Mouse (Mus musculus): ENCODE results near the gene Atp2b2. TPM values are rescaled to one million over a fixed set of nuclear protein-coding genes. Genes with fewer than 3 reads are reported as not detected.

Gene Atp2b2
- polyA plus RNA-seq, 1 experiment from 2014 or later = 0.15 TPM

GRCm38 (mm10) chr6:113822417-113822816 is 220.0 kb downstream of the Atp2b2 start:
- H3K9me3 ChIP-seq (ENCODE audit: control insufficient read depth, low read length) = no peaks in the 10 kb centered on the region
- H3K4me1 ChIP-seq (replicated peaks; ENCODE audit: control insufficient read depth, insufficient read depth, low read length) = no peaks in the 10 kb centered on the region
- ATAC-seq (ENCODE audit: low read depth) = no peak
- H3K4me3 ChIP-seq (ENCODE audit: low read length) = no peak overlapping the region
- H3K27me3 ChIP-seq (ENCODE audit: control insufficient read depth, insufficient read depth, low read depth, low read length) = no peaks in the 10 kb centered on the region
- H3K4me2 ChIP-seq (ENCODE audit: low read depth, low read length) = no peak overlapping the region
- no peak overlapping the region for H3K27ac ChIP-seq (ENCODE audit: low read length)
- 28% methylated on average over 7 of the region's 7 CpGs for WGBS
- H3K9ac ChIP-seq (ENCODE audit: low read length) = no peak overlapping the region
- H3K36me3 ChIP-seq (ENCODE audit: control insufficient read depth, insufficient read depth, low read length) = no peaks in the 10 kb centered on the region

GRCm38 (mm10) chr6:113816690-113817089 is 225.7 kb downstream of the Atp2b2 start:
- no peak for ATAC-seq (ENCODE audit: low read depth)
- no peak overlapping the region for H3K27ac ChIP-seq (ENCODE audit: low read length)
- no peaks in the 10 kb centered on the region for H3K27me3 ChIP-seq (ENCODE audit: control insufficient read depth, insufficient read depth, low read depth, low read length)
- H3K9me3 ChIP-seq (ENCODE audit: control insufficient read depth, low read length) = no peaks in the 10 kb centered on the region
- H3K36me3 ChIP-seq (ENCODE audit: control insufficient read depth, insufficient read depth, low read length) = no peaks in the 10 kb centered on the region
- H3K4me2 ChIP-seq (ENCODE audit: low read depth, low read length) = no peak overlapping the region
- no peak overlapping the region for H3K9ac ChIP-seq (ENCODE audit: low read length)
- H3K4me1 ChIP-seq (replicated peaks; ENCODE audit: control insufficient read depth, insufficient read depth, low read length) = no peaks in the 10 kb centered on the region
- H3K4me3 ChIP-seq (ENCODE audit: low read length) = no peak overlapping the region
- 79% methylated on average over 3 of the region's 3 CpGs for WGBS

GRCm38 (mm10) chr6:113811462-113811861 is 231.0 kb downstream of the Atp2b2 start:
- ATAC-seq (ENCODE audit: low read depth) = no peak
- no peak overlapping the region for H3K4me3 ChIP-seq (ENCODE audit: low read length)
- H3K36me3 ChIP-seq (ENCODE audit: control insufficient read depth, insufficient read depth, low read length) = no peaks in the 10 kb centered on the region
- H3K27ac ChIP-seq (ENCODE audit: low read length) = no peak overlapping the region
- no peaks in the 10 kb centered on the region for H3K9me3 ChIP-seq (ENCODE audit: control insufficient read depth, low read length)
- WGBS = 45% methylated on average over 1 of the region's 1 CpGs
- H3K4me2 ChIP-seq (ENCODE audit: low read depth, low read length) = no peak overlapping the region
- no peaks in the 10 kb centered on the region for H3K4me1 ChIP-seq (replicated peaks; ENCODE audit: control insufficient read depth, insufficient read depth, low read length)
- H3K9ac ChIP-seq (ENCODE audit: low read length) = no peak overlapping the region
- no peaks in the 10 kb centered on the region for H3K27me3 ChIP-seq (ENCODE audit: control insufficient read depth, insufficient read depth, low read depth, low read length)

GRCm38 (mm10) chr6:113810667-113811066 is 231.7 kb downstream of the Atp2b2 start:
- Histone ChIP-seq H3K4me1 (replicated peaks; ENCODE audit: control insufficient read depth, insufficient read depth, low read length) (no peaks in the 10 kb centered on the region), H3K9ac (ENCODE audit: low read length) (no peak overlapping the region), H3K9me3 (ENCODE audit: control insufficient read depth, low read length) (no peaks in the 10 kb centered on the region), H3K27me3 (ENCODE audit: control insufficient read depth, insufficient read depth, low read depth, low read length) (no peaks in the 10 kb centered on the region), H3K4me3 (ENCODE audit: low read length) (no peak overlapping the region), H3K27ac (ENCODE audit: low read length) (no peak overlapping the region), H3K4me2 (ENCODE audit: low read depth, low read length) (no peak overlapping the region), H3K36me3 (ENCODE audit: control insufficient read depth, insufficient read depth, low read length) (no peaks in the 10 kb centered on the region)
- ATAC-seq (ENCODE audit: low read depth) = no peak
- WGBS = 66% methylated on average over 4 of the region's 4 CpGs

- Histone ChIP-seq H3K4me1 (replicated peaks; ENCODE audit: control insufficient read depth, insufficient read depth, low read length) (no peaks in the 10 kb centered on the region), H3K9me3 (ENCODE audit: control insufficient read depth, low read length) (no peaks in the 10 kb centered on the region), H3K4me2 (ENCODE audit: low read depth, low read length) (no peak overlapping the region), H3K36me3 (ENCODE audit: control insufficient read depth, insufficient read depth, low read length) (no peaks in the 10 kb centered on the region), H3K4me3 (ENCODE audit: low read length) (no peak overlapping the region), H3K9ac (ENCODE audit: low read length) (no peak overlapping the region), H3K27me3 (ENCODE audit: control insufficient read depth, insufficient read depth, low read depth, low read length) (no peaks in the 10 kb centered on the region), H3K27ac (ENCODE audit: low read length) (no peak overlapping the region)
- ATAC-seq (ENCODE audit: low read depth) = no peak
- WGBS = 85% methylated on average over 5 of the region's 5 CpGs
These were observed 236.2 kb downstream of the Atp2b2 start for GRCm38 (mm10) chr6:113806241-113806640.

- no peak overlapping the region for H3K9ac ChIP-seq (ENCODE audit: low read length)
- H3K27me3 ChIP-seq (ENCODE audit: control insufficient read depth, insufficient read depth, low read depth, low read length) = peaks cover 18% of the 10 kb centered on the region
- ATAC-seq (ENCODE audit: low read depth) = no peak
- no peak overlapping the region for H3K4me2 ChIP-seq (ENCODE audit: low read depth, low read length)
- no peaks in the 10 kb centered on the region for H3K9me3 ChIP-seq (ENCODE audit: control insufficient read depth, low read length)
- H3K27ac ChIP-seq (ENCODE audit: low read length) = no peak overlapping the region
- no peaks in the 10 kb centered on the region for H3K36me3 ChIP-seq (ENCODE audit: control insufficient read depth, insufficient read depth, low read length)
- no peak overlapping the region for H3K4me3 ChIP-seq (ENCODE audit: low read length)
- no peaks in the 10 kb centered on the region for H3K4me1 ChIP-seq (replicated peaks; ENCODE audit: control insufficient read depth, insufficient read depth, low read length)
These were observed 241.2 kb downstream of the Atp2b2 start for GRCm38 (mm10) chr6:113801233-113801632.

GRCm38 (mm10) chr6:113799915-113800314 is 242.5 kb downstream of the Atp2b2 start:
- no peak for ATAC-seq (ENCODE audit: low read depth)
- H3K9me3 ChIP-seq (ENCODE audit: control insufficient read depth, low read length) = no peaks in the 10 kb centered on the region
- 48% methylated on average over 3 of the region's 3 CpGs for WGBS
- no peaks in the 10 kb centered on the region; the same call in 1 of the 2 replicates for H3K4me1 ChIP-seq (replicated peaks; ENCODE audit: control insufficient read depth, insufficient read depth, low read length)
- no peak overlapping the region for H3K27ac ChIP-seq (ENCODE audit: low read length)
- no peak overlapping the region for H3K9ac ChIP-seq (ENCODE audit: low read length)
- no peak overlapping the region for H3K4me3 ChIP-seq (ENCODE audit: low read length)
- no peaks in the 10 kb centered on the region for H3K36me3 ChIP-seq (ENCODE audit: control insufficient read depth, insufficient read depth, low read length)
- peaks cover 18% of the 10 kb centered on the region for H3K27me3 ChIP-seq (ENCODE audit: control insufficient read depth, insufficient read depth, low read depth, low read length)
- H3K4me2 ChIP-seq (ENCODE audit: low read depth, low read length) = no peak overlapping the region

GRCm38 (mm10) chr6:113799349-113799748 is 243.1 kb downstream of the Atp2b2 start:
- Histone ChIP-seq H3K4me1 (replicated peaks; ENCODE audit: control insufficient read depth, insufficient read depth, low read length) (peaks cover 5% of the 10 kb centered on the region), H3K27me3 (ENCODE audit: control insufficient read depth, insufficient read depth, low read depth, low read length) (peaks cover 18% of the 10 kb centered on the region), H3K9me3 (ENCODE audit: control insufficient read depth, low read length) (no peaks in the 10 kb centered on the region), H3K9ac (ENCODE audit: low read length) (no peak overlapping the region), H3K4me2 (ENCODE audit: low read depth, low read length) (no peak overlapping the region), H3K27ac (ENCODE audit: low read length) (no peak overlapping the region), H3K4me3 (ENCODE audit: low read length) (no peak overlapping the region), H3K36me3 (ENCODE audit: control insufficient read depth, insufficient read depth, low read length) (no peaks in the 10 kb centered on the region)
- WGBS = 71% methylated on average over 9 of the region's 9 CpGs
- no peak for ATAC-seq (ENCODE audit: low read depth)

GRCm38 (mm10) chr6:113798921-113799320 is 243.5 kb downstream of the Atp2b2 start:
- H3K27ac ChIP-seq (ENCODE audit: low read length) = no peak overlapping the region

GRCm38 (mm10) chr6:113795241-113795702 is 247.1 kb downstream of the Atp2b2 start:
- H3K27ac ChIP-seq (ENCODE audit: low read length) = no peak overlapping the region
- 19% methylated on average over 4 of the region's 4 CpGs for WGBS
- no peak overlapping the region for H3K4me3 ChIP-seq (ENCODE audit: low read length)
- peaks cover 20% of the 10 kb centered on the region for H3K27me3 ChIP-seq (ENCODE audit: control insufficient read depth, insufficient read depth, low read depth, low read length)
- H3K4me2 ChIP-seq (ENCODE audit: low read depth, low read length) = no peak overlapping the region
- peaks cover 6% of the 10 kb centered on the region for H3K4me1 ChIP-seq (replicated peaks; ENCODE audit: control insufficient read depth, insufficient read depth, low read length)
- ATAC-seq (ENCODE audit: low read depth) = peak; percentile 99
- no peaks in the 10 kb centered on the region for H3K9me3 ChIP-seq (ENCODE audit: control insufficient read depth, low read length)
- no peak overlapping the region for H3K9ac ChIP-seq (ENCODE audit: low read length)
- no peaks in the 10 kb centered on the region for H3K36me3 ChIP-seq (ENCODE audit: control insufficient read depth, insufficient read depth, low read length)

More at GRCm38 (mm10) chr6:113798921-113799320, 243.5 kb downstream of the Atp2b2 start:
- peaks cover 18% of the 10 kb centered on the region for H3K27me3 ChIP-seq (ENCODE audit: control insufficient read depth, insufficient read depth, low read depth, low read length)
- no peaks in the 10 kb centered on the region for H3K9me3 ChIP-seq (ENCODE audit: control insufficient read depth, low read length)
- no peak overlapping the region for H3K4me2 ChIP-seq (ENCODE audit: low read depth, low read length)
- 48% methylated on average over 2 of the region's 2 CpGs for WGBS
- no peak overlapping the region for H3K9ac ChIP-seq (ENCODE audit: low read length)
- H3K36me3 ChIP-seq (ENCODE audit: control insufficient read depth, insufficient read depth, low read length) = no peaks in the 10 kb centered on the region
- no peak for ATAC-seq (ENCODE audit: low read depth)
- H3K4me3 ChIP-seq (ENCODE audit: low read length) = no peak overlapping the region
- H3K4me1 ChIP-seq (replicated peaks; ENCODE audit: control insufficient read depth, insufficient read depth, low read length) = peaks cover 6% of the 10 kb centered on the region

Data from lung, embryonic 16.5 days (tissue).